Mouse (Mus musculus): ENCODE measurements around the gene Ablim2.

The Ablim2 gene

GRCm38 (mm10) chr5:35884689-35885088, 127.0 kb downstream of the Ablim2 start:
- no peak for DNase-seq (ENCODE audit: low spot score)

- no peak for DNase-seq (ENCODE audit: low spot score)
These were observed 131.3 kb downstream of the Ablim2 start for GRCm38 (mm10) chr5:35888959-35889358.

DNA sequence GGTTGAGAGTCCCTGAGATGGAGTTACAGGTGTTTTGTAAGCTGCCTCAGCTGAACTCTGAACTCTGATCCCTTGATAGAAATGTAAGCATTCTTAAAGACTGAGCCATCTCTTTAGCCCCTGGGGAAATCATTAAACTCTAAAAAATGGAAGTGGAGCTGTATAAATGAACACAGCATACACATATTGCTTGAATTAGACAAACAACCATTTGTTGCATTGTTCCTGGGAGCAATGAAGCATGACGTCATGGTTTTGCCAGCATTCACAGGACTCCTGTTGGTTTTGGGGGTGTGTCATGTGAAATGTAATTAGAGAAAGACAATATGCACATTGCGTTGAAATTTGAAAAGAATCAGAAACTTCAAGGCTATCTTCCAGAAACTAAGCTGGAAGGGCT, 132.0 kb downstream of the Ablim2 start:
- DNase-seq (ENCODE audit: low spot score): no peak

DNA sequence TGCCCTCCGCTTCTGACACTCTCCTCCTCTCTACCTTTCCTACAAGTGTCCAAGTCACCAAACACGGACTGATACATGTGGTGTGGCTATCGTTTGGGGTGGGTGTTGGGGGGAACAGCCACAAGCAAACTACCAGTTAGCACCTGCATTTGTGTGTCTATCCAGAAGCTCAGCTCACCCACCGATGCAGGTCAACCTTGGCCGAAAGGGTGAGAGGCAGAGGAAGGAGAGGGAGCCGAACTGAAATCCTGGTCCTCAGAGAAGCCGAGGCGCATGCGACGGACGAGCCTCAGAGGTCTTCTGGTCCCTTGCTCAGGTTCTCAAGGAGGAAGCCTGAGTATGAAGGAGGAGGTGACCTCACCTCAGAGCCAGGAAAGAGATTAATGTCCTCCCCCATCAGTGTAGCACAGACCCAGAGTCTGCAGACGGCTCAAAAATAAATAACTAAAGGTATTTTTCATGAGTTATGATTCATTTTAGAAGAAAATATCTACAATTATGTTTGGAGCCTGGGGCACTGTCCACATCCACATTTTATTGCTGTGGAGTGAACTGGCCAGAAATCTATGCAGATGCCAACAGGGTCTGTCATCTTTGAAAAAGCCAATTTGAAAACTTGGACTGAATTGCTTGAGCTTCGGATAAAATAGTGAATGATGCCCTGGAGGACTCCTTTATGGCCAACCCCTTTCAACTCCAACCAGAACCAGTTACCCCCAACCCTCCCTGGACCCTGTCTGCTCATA, 133.5 kb downstream of the Ablim2 start:
- DNase-seq (ENCODE audit: low spot score): no peak

DNA sequence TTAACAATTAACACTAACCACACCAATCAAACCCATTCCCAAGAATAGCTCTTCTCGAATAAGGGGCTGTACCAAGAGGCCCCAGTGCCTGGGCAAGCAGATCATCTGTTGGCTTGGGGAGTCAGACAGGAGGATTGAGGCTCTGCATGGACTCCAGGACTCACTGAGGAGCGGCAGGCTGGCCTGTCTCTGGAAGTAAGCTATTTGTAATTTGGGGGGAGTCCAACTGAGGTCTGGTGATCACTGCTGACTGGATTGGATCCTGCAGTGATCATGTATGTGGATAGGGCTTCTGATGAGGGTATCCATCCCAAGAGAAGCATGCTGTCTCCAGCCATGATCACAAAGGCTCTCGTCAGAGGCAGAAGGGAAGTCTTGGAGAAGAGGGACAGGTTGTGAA, 134.7 kb downstream of the Ablim2 start:
- no peak for DNase-seq (ENCODE audit: low spot score)

GRCm38 (mm10) chr5:35893093-35893804, 135.6 kb downstream of the Ablim2 start, which contains the start of gene Afap1:
Afap1 (plus strand) TSS chr5:35893319.
- peak; percentile 98 for DNase-seq (ENCODE audit: low spot score)

GRCm38 (mm10) chr5:35893805-35894260, 136.2 kb downstream of the Ablim2 start:
- DNase-seq (ENCODE audit: low spot score): peak; percentile 49

- DNase-seq (ENCODE audit: low spot score): peak; percentile 54
These were observed 136.8 kb downstream of the Ablim2 start for GRCm38 (mm10) chr5:35894295-35895047.

- DNase-seq (ENCODE audit: low spot score): no peak
These were observed 138.2 kb downstream of the Ablim2 start for GRCm38 (mm10) chr5:35895926-35896325.

GRCm38 (mm10) chr5:35896556-35896955, 138.9 kb downstream of the Ablim2 start:
- DNase-seq (ENCODE audit: low spot score): no peak

DNA sequence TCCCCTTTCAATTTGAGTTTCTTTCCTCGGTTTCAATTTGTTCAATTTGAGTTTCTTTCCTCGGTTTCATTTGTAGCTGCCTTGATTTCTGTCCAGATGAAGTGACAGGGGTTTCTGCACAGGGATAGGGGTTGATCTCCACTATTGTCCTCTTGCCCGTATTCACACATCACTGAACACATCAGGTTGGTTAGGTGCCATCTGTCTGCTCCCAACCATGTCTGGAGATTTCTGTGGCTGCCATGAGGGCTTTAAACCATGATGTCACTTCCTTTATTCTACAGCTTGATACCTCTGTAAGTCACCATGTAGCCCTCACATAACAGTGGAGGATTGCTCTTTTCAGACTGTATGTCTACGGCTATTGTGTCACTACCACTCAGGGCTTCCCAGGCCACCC, 139.5 kb downstream of the Ablim2 start:
- DNase-seq (ENCODE audit: low spot score): no peak

DNA sequence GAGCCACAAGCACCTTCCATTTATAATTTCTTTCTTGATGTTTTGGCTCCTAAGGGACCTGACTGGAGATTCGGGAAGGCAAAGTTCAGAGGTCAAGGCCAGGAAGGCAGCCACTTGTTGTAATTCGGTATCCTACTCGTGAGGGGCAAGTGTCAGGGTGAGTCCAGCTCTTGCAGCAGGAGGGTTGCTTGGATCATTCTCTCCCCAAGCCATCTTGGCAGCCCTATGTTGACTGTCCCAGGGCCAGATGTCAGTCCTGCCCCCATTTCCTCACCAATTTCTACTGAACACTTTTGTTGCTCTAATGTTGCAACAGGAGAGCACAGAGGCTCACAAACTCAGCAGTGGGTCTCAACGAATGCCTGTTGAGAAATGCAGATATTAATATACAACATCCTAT, 140.4 kb downstream of the Ablim2 start:
- DNase-seq (ENCODE audit: low spot score): no peak

- no peak for DNase-seq (ENCODE audit: low spot score)
These were observed 141.3 kb downstream of the Ablim2 start for GRCm38 (mm10) chr5:35898994-35899393.

DNA sequence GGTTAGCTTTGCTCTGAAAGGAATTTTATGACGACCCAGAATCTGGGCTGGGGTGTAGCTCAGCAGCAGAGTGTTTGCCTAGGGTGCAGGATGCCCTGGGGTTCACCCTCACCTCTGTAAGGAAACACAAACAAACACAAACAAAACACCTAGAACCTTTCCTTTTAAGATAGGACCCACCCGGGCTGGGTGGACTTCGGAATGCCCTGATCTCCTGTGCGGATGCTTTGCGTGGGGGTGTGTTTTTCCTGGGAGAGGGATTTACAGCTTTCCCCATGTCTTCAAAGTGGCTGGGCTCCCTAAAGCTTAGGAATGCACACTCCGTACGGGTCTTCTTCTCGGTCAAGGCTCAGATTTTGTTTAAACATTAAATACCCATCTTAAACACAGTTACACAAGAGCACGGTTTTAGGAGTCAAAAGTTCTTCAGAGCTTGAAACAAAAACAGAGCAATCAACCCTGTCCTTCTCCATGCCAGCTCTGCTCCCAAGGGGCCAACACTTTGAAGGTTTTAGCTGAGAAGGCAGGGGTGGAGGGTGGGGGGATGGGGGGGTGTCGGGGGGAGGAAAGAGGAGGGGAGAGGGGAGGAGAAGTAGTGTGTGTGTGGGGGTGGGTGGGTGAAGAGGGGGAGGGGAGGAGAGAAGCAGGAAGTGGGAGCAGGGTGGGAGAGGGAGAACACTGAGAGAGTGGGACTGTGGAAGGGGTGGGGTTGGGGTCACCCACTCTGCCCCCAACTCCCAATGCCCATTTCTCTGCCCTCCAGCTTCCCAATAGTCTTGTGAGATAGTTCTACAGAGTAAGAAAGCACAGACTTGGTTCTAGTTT, 142.9 kb downstream of the Ablim2 start:
- no peak for DNase-seq (ENCODE audit: low spot score)

GRCm38 (mm10) chr5:35901226-35901809, 143.6 kb downstream of the Ablim2 start:
- DNase-seq (ENCODE audit: low spot score): no peak

- DNase-seq (ENCODE audit: low spot score): no peak
These were observed 145.8 kb downstream of the Ablim2 start for GRCm38 (mm10) chr5:35903456-35903855.

DNA sequence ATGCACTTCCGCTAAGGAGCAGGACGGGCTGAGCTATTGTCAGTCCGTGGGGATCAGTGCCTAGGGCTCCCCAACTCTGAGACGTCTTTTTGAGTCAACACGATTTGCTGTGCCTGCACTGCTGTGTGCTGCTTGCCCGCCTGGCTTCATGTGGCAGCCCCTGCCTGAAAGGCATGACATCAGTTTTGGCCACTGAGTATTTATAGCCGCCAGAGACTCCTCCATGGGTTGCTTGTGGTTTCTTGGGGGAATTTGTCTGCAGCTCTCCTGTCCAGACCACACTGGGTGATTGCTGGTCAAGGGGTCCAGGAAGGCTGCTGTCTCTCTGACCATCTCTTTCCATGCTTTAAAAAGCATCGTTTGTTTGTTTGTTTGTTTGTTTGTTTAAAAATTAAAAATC, 147.6 kb downstream of the Ablim2 start:
- no peak for DNase-seq (ENCODE audit: low spot score)

DNA sequence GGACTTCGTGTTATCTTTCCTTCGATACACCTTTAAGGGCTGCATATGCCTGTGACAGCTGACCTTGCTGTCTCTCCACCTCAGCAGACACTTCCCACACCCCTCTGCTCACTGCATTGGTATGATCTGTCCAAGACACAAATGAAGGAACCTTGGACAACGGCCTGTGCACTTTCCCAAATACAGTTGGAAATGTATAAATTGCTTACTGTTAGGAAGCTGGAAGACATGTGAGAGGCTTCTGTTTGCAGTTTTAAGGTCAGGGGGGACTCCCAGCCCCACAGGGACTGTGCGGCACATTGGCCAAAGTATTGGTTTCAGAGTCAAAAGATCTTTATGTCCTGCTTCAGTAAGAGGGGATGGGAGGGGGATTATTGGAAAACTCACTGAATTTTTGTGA, 149.4 kb downstream of the Ablim2 start:
- DNase-seq (ENCODE audit: low spot score): no peak

- DNase-seq (ENCODE audit: low spot score): peak; percentile 62
These were observed 150.2 kb downstream of the Ablim2 start for GRCm38 (mm10) chr5:35907633-35908426.

DNA sequence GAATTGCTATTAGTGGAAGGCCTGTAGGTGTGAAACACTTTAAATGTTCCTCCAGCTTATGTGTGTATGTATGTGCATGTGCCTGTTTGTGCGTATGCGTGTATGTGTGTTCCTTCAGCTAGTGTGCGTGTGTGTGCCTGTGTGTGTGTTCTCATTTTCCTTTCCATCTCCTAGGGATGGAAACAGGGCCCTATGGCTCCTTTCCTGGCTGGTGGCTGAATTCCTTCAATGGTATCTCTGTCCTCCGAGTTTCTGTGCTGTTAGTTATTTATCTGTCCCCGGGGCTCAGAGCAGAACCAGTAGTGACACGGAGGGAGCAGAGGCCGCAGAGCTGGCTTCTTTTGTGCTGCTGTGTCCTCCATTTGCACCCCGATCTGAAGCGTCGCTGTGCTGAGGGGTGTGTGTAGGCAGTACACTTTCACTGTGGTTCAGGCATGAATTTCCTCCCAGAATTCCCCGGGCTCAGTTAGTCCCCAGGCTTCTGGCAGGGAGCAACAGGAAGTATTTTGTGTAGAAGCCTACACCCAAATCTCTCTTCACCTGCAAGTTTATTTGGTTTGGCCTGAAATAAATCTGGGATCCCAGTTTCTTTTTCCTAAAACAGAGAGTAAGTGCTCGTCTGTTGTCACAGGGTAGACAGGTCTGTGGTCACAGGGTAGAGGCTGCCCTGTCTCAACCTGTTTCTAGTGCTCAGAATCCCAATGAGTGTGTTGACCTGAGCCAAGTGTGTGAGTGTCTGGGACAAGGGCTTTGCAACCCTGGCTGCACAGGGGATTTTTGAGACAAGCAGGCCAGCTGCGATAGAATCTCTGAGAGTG, 151.2 kb downstream of the Ablim2 start:
- DNase-seq (ENCODE audit: low spot score): no peak

All from testis, postnatal 14 days (tissue).